In the genomic region with DNA sequence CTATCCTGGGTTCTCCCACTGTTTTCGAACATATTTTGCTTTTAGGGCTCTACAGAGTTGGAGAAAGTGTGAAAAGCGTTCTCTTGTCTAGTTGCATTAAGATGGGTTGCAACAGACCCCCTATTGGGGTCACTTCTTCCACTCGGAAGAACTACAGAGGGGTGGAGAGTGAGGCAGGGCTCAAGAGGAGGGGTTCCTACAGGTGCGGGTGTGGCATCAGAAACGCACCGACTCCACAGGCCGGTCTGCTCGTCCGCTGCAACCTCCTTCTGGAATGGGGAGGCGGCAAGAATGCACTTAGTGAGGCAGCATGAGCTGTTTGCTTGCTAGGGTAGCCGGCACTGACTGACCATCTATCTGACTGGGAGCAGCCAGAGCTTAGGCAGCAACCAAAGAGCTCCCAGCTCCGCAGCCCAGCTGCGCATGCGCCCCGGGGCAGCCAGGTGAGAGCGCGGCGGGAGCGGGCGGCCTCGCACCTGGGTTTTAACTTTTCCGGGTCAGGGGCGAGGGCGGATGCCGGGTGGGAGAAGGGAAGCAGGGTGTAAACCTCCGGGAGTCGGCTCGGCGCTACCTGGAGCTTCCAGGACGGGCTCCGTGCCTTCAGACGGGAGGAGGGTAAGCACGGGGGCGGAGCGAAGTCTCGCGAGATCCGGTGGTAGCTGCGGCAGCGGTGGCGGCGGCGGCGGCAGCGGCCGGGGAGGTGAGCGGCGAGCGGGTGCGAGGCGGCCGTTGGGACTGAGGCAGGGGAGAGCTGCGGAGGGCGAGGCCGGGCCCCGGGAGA, we compare ENCODE assay signal across 8 mouse cellular contexts. TPM values are rescaled to one million over a fixed set of nuclear protein-coding genes. Genes with fewer than 3 reads are reported as not detected.
DNase-seq lines count a peak whose midpoint lies in the region; ATAC-seq and TF ChIP-seq lines count a peak whose summit lies in the region.

A gene (plus strand): TSS at position 627 of the 781 bp plus-strand sequence.

- H3K9me3 ChIP-seq in embryonic facial prominence, embryonic 12.5 days = no peaks in the 10 kb centered on the region
- H3K9me3 ChIP-seq in limb, embryonic 11.5 days (ENCODE audit: control insufficient read depth, low read length) = no peaks in the 10 kb centered on the region
- H3K9me3 ChIP-seq in midbrain, embryonic 13.5 days = no peaks in the 10 kb centered on the region

- ATAC-seq in embryonic facial prominence, embryonic 12.5 days (ENCODE audit: insufficient number of reproducible peaks, insufficient read depth, low FRiP score, low TSS enrichment) = peak; percentile 83
- peak; percentile 88 for ATAC-seq in limb, embryonic 11.5 days (ENCODE audit: insufficient number of reproducible peaks, low FRiP score, low TSS enrichment, low read depth)
- ATAC-seq in midbrain, embryonic 13.5 days = peak; percentile 92

- no peak for TF ChIP-seq CTCF in small intestine, adult 2 months (IDR thresholded peaks at IDR 0.05; ENCODE audit: extremely low read depth, insufficient read length, insufficient replicate concordance, low read depth, low read length)

- TF ChIP-seq POLR2A in small intestine, adult 2 months (IDR thresholded peaks at IDR 0.05; ENCODE audit: low read depth, low read length) = peak; percentile 56

- peak within 1 kb of the TSS; percentile 88 for H3K9ac ChIP-seq in embryonic facial prominence, embryonic 12.5 days
- H3K9ac ChIP-seq in limb, embryonic 11.5 days (ENCODE audit: low read length) = peak within 1 kb of the TSS; percentile 92
- peak within 1 kb of the TSS; percentile 86 for H3K9ac ChIP-seq in midbrain, embryonic 13.5 days (replicated peaks)

- H3K4me2 ChIP-seq in embryonic facial prominence, embryonic 12.5 days (replicated peaks) = peak within 1 kb of the TSS; percentile 81
- H3K4me2 ChIP-seq in limb, embryonic 11.5 days (ENCODE audit: low read depth, severe bottlenecking) = peak within 1 kb of the TSS; percentile 67
- H3K4me2 ChIP-seq in midbrain, embryonic 13.5 days (replicated peaks) = peak within 1 kb of the TSS; percentile 70

- no peaks in the 10 kb centered on the region for H3K27me3 ChIP-seq in embryonic facial prominence, embryonic 12.5 days
- H3K27me3 ChIP-seq in limb, embryonic 11.5 days (ENCODE audit: control insufficient read depth, insufficient read depth, low read length) = no peaks in the 10 kb centered on the region
- no peaks in the 10 kb centered on the region for H3K27me3 ChIP-seq in midbrain, embryonic 13.5 days
- no peaks in the 10 kb centered on the region for H3K27me3 ChIP-seq in small intestine, adult 2 months (ENCODE audit: control insufficient read depth, insufficient read depth, low read length)

- peak within 1 kb of the TSS; percentile 88 for H3K4me3 ChIP-seq in embryonic facial prominence, embryonic 12.5 days
- H3K4me3 ChIP-seq in limb, embryonic 11.5 days (ENCODE audit: low read depth, low read length) = peak within 1 kb of the TSS; percentile 74
- H3K4me3 ChIP-seq in midbrain, embryonic 13.5 days (replicated peaks) = peak within 1 kb of the TSS; percentile 78
- peak within 1 kb of the TSS; percentile 85 for H3K4me3 ChIP-seq in small intestine, adult 2 months (ENCODE audit: low read depth, low read length)

- DNase-seq in 3T3-L1 (ENCODE audit: low read depth, low spot score) = peak; percentile 90
- peak; percentile 91 to 94 for DNase-seq in adrenal gland, postnatal 36 days
- peak; percentile 93 for DNase-seq in heart, adult 18-20 months
- DNase-seq in kidney, adult 18-20 months = peak; percentile 96
- peak; percentile 93 for DNase-seq in limb, embryonic 11.5 days (ENCODE audit: low spot score)

- under 1% methylated on average over 43 of the region's 56 CpGs for WGBS in embryonic facial prominence, embryonic 12.5 days
- under 1% methylated on average over 53 of the region's 56 CpGs for WGBS in limb, embryonic 11.5 days
- 1% methylated on average over 46 of the region's 56 CpGs for WGBS in midbrain, embryonic 13.5 days
- WGBS in small intestine, adult 2 months = 1% methylated on average over 50 of the region's 56 CpGs

- H3K27ac ChIP-seq in embryonic facial prominence, embryonic 12.5 days = peak within 1 kb of the TSS; percentile 88
- H3K27ac ChIP-seq in limb, embryonic 11.5 days (replicated peaks; ENCODE audit: low read depth, low read length) = peak within 1 kb of the TSS; percentile 72; the same call in 1 of the 2 replicates
- peak within 1 kb of the TSS; percentile 71 for H3K27ac ChIP-seq in midbrain, embryonic 13.5 days
- H3K27ac ChIP-seq in small intestine, adult 2 months (ENCODE audit: insufficient read depth, low read depth, low read length) = peak within 1 kb of the TSS; percentile 85

- no peaks in the 10 kb centered on the region for H3K36me3 ChIP-seq in embryonic facial prominence, embryonic 12.5 days
- H3K36me3 ChIP-seq in limb, embryonic 11.5 days (ENCODE audit: control insufficient read depth, insufficient read depth, low read length) = no peaks in the 10 kb centered on the region
- H3K36me3 ChIP-seq in midbrain, embryonic 13.5 days = no peaks in the 10 kb centered on the region
- no peaks in the 10 kb centered on the region for H3K36me3 ChIP-seq in small intestine, adult 2 months (ENCODE audit: control insufficient read depth, insufficient read depth, low read length)

- H3K4me1 ChIP-seq in embryonic facial prominence, embryonic 12.5 days = peaks cover 10% of the 10 kb centered on the region
- H3K4me1 ChIP-seq in limb, embryonic 11.5 days (ENCODE audit: control insufficient read depth, insufficient read depth, low read length) = peaks cover 7% of the 10 kb centered on the region; the same call in 1 of the 2 replicates
- H3K4me1 ChIP-seq in midbrain, embryonic 13.5 days (replicated peaks) = peaks cover 19% of the 10 kb centered on the region
- H3K4me1 ChIP-seq in small intestine, adult 2 months (ENCODE audit: control insufficient read depth, insufficient read depth, insufficient read length, low read length) = peaks cover 16% of the 10 kb centered on the region

RNA-seq across cellular contexts. Expression of the gene that starts here (rescaled TPM):
- total RNA-seq in adrenal gland, postnatal 36 days (2021) = 10 to 100 TPM; 32.7 to 32.9 TPM
- polyA plus RNA-seq in embryonic facial prominence, embryonic 12.5 days (2016; fragmentation: Nextera tagmentation; extraction: Ambion mirVana) = 22.5 and 25.3 TPM in 2 replicates
- total RNA-seq in heart, adult 18-20 months (2021) = 10 to 100 TPM; 17.8 to 23.0 TPM
- 28.1 and 32.5 TPM in 2 replicates for polyA plus RNA-seq in limb, embryonic 11.5 days (2014; fragmentation: Nextera tagmentation; extraction: Ambion mirVana)
- 10.0 and 12.6 TPM in 2 replicates for polyA plus RNA-seq in midbrain, embryonic 13.5 days (2015; fragmentation: Nextera tagmentation; extraction: Ambion mirVana)
- polyA plus RNA-seq in small intestine, adult 2 months (2012; rRNA removed) = 4.0 and 8.5 TPM in 2 replicates

Comparison
In these comparisons a context has a peak if more than half of its experiments do, and no peak if none do; other contexts are left out.
1. Peak in every context shown above with its lines: DNase-seq, ATAC-seq, H3K4me3 ChIP-seq and H3K27ac ChIP-seq.